Mouse (Mus musculus) embryo, embryonic 11 days (tissue): ENCODE results near the gene Ccdc24.

Experiments
- DNase-seq: peaks from one replicate; pipeline ENCODE4 v3.0.0-alpha.2; 2015

Ccdc24 gene

DNA sequence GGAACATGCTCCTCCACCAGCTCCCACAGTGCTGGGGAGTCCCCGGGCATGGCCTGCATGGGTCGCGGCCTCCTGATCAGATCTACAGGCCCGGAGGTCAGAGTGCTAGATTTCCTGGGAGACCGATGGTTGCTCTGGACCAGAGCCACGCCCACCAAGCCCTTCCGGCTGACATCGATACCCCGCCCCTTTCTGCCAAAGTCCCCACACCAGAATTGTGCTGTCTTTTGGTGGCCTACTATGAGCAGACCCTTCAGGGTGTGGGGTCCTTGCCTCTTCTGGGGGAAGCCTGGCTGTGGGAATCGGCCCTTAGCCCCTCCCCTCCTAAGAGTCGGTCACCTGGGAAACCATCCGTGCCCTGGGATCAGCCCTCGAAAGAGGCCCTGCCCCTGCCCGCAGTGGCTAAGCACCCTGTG, at the start of gene Ccdc24:
TSS of gene Ccdc24 (minus strand) at position 87 of the 416 bp plus-strand sequence.
- peak; percentile 70 for DNase-seq

DNA sequence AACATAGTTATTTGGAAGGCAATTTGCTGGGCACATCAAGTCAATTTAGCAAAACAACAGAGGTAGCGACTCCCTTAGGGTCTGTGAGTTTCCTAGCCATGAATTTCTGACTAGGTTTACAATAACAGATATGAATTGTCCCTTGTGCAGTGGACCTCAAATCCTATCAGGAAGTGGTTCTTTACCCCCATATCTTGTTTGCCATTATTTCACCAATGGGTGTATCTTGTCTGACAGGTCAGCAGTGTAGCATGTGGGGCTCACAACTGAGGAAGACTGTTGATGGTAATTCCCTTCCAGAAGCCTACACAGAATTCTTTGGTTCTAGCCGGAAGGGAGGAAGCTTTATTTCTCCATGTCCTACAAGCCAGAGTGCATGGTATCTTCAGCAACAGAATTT, 49.0 kb upstream of the Ccdc24 start:
- DNase-seq, result no peak

DNA sequence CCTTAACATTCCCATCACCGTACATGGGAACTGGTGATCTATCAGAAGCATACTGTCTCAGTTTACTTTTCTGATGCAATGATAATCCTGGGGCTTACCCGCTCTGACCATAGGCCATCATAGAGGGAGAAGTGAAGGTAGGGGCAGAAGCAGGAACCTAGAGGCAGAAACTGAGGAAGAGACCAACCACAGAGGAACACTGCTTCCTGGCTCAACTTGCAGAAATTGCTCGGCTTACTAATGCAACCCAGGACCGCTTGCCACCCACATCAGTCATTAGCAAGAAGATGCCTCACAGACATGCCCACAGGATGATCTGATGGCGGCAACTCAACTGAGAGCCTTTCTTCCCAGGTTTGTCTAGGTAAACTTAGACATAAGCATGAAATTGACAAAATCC, 46.4 kb upstream of the Ccdc24 start:
- no peak for DNase-seq

DNA sequence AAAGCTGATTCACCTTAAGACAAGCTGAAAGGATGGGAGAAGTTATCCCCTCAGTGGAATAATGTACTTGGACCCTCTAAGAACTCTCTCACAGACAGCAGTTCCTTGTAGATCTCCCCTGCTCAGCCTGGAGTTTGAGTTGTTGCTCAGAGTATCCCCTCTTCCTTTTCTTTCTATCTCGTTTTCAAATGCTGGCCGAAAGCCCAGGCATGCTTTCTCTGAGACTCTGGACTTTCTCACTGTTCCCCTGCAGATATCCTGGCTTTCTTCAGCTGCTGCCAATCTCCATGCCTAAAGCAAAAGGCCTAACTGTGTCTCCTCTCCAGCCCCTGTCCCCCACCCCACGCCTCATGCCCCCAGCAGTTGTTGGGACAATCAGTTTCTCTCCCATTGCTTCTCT, 45.9 kb upstream of the Ccdc24 start:
- no peak for DNase-seq

DNA sequence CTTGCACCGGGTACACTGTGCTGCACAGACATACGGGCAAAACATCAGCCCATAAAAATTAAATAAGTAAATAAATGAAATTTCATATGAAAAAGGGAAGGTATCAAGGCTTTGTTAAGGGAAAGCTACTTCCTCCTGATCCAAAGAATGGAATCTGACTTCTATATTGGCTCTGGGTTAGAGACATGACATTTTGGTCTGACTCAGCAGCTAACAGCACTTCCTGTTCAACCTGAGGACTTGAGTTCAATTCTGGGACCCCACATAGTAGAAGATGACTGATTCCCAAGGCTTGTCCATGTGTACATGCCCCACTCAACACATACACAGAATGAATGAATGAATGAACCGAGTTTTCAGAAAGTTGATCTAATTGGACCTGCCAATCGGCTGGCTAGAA, 45.5 kb upstream of the Ccdc24 start:
- DNase-seq, result no peak

DNA sequence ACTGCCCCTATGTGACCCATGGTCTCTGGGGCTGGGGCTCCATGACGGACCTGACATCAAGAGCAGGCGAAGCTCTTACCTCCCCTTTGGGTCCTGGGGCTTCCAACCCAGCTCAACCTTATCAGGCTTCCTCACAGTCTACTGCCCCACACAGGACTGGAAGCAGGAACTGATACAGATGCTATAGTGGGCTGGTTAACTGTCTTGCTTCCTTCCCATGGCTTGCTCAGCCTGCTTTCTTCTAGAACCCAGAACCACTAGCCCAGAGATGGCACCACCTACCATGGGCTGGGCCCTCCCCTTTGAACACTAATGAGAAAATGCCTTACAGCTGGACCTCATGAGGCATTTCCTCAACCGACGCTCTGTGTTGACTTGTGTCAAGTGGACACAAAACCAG, 45.0 kb upstream of the Ccdc24 start:
- DNase-seq, result no peak

DNA sequence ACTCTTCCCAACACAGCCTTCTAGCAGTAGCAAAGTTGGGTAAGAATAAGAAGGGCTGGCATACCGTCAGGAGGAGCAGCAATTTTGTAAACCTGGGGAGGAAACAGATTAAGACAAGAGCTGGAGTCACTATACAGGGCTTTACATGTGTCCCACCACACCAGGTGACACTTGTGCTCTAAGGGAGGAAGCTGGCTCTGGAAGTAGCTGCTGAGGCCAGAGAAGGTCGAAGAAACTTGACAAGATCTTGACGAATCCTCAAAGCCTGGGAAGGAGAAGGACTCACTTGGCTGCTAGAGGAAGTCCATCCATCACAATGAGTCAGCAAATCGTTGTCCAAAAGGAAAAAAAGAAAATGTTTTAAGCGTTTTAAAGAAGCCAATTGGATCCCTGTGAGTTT, 44.0 kb upstream of the Ccdc24 start:
- no peak for DNase-seq

DNA sequence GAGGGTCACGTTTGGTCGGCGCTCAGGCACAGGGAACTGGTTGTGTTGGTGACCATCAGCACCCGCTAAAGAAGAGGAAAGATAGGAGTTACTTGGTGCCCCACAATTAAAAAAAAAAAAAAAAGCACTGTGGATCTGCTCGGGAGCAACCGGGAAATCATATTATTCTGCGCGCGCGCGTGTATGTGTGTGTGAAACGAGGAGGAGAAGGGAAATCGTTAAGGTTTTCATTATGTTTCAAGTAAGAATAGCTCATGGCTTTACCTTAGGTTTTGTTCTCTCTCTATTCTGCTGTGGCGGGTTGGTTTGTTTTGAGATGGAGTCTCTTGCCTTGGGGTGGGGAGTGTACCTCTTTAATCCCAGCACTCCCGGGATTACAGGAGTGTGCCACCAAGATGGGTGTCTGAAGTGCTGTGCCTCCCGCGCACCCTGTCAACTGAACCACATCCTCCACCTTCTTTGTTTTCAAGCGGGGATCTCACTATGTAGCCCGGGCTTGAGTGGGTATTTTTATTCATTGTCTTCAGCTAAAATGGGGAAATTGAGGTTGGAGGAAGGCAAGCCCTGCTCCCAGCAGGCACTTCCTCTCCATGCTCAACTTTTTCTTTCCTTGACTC, 43.2 kb upstream of the Ccdc24 start:
- no peak for DNase-seq

DNA sequence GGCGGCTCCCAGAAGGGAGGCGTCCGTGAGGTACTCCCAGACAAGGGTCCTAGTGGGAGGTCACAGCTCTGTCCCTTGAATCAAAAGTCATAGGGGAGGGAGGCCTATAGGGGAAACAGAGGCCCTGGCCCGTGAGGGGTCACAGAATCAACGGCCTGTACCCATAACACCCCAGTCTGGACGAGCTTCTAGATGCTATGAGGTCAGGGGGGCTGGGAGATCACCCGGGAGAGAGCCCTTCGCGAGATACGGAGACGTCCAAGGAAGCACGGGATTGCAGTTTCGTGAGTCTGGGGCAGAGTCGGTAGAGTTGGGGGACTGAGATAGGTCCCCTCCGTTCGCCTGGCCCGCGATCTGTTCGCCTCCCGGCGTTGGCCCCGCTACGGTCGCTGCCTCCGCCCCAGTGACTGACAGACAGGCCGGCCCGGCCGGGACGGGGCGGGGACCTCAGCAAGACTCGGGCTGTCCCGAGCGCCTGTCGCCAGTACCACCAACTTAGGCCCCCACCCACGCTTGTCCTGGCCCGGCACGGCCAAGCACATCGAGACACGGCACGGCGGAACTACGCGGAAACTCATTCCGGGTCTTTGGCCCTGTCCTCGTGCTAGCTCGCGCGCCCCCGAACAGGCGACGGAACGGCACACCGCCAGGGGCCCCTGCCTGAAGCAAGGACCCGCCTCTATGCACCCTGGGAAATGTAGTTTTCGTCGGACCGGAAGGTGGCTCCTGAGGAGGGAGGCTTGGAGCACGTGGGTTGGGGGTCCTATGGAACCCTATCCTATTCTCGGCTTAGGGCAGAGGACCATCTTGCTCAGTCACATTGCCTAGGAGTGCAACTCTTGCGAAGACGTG, 42.5 kb upstream of the Ccdc24 start, which contains the start of gene Ipo13:
TSS of gene Ipo13 (minus strand) at position 409 of the 852 bp plus-strand sequence.
- peak; percentile 96 for DNase-seq

DNA sequence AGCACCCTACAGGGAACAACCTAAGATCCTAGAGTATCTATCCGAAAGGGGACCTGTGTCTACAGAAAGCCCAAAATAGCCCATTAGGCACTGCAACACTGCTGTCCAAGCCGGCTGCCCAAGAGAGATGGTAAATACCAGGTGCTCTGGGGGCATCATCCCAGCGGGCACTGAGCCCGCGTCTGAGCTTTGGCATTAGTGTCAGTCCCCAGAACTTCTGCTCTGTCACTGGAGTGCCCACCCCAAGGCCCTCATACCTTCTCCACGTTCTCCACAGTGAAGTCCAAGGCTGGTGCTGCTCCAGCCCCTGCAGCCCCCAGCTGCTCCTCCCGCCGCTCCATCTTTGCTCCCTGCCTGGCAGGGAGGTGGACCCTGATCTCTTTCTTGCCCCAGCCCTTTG, 41.7 kb upstream of the Ccdc24 start:
- DNase-seq, result no peak

DNA sequence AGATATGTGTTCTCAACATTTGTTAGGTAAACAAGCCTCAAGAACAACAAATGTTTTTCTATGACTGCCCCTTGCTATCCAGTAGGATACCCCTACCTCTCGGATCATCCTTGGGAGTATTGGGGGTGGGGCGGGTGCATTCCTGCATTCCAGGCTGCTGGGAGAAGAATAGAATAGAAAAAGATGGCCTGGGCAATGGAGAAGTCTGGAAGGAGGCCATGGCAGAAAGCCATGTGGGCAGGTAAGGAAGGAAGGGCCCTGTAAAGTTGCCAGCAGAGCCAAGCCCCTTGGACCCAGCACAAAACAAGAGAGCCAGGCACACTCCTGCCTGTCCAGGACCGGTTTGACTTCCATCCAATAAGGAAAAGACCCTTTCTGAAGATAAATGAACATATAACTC, 41.1 kb upstream of the Ccdc24 start:
- DNase-seq, result no peak

DNA sequence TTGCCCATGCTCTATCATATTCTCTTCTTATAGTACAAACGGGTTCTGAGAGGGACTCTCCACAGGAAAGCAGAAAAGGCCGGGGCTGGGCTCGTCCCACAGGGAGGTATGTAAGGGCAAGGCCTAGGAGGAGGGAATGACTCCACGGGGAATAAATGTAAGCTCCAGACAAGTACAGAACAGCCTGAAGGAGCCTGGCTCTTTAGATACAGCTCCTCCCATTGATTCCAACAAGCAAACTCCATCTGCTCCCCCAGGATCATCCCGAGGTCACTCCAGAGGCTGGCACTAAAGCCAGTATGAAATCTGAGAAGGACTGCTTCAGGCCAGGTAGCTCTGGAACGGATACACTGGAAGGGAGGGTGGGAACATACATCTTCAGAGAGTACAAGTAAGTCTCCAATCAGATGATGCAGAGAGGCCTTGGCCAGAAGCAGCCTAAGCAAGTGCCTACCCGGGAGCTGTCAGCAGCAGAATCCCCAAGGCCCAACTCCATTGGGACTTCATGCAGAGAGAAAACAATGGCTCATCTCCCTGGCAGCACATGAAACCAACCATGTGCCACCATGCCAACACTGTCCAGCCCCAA, 40.4 kb upstream of the Ccdc24 start:
- DNase-seq, result no peak

DNA sequence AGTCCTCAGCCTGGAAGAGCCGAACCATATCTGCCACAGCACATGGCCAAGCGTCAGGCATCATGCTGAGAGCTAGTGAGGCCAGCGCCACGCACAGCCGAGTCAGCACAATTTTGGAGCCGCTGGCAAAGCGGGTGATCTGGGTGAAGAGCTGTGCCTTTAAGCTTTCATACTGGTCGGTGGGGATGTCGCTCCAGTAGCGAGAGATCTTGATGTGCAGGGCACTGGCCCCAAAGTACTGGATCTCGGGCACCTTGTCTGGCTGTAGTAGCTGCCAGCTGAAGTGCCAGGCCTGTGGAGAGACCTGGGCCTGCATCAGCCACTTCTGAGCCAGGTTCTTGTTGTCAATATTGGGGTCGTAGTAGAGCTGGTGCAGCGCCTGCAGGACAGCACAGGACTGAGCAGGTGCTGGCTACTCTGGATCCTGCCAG, 39.8 kb upstream of the Ccdc24 start:
- no peak for DNase-seq

DNA sequence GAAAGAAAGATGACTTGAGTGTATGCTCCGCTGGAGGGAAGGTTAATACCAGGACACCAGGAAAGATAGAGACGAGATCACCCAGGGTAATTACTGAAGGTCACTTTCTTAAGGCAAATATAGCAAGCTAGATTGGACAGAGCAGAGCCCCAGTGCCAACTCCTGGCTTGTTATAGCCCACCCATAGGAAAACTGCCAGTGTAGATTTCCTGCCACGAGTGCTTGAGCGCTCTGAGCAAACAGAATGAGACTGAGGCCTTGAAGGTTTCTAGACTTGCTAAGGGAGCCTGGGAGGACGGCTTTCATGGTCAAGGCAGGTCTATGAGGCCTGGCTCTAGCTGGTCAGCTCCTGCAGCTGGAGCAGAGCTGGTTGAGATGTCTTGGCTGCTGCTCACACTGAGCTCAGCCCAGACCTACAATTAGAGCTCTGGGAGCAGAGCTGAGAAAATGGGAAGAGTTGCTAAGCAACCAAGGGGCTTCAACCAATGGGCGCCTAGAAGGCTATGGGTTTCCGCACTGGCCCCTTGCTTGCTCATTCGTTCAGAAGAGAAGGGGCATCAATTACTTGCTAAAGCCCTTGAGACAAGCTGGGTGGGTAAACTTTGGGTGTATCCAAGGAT, 36.6 kb upstream of the Ccdc24 start:
- peak; percentile 45 for DNase-seq

DNA sequence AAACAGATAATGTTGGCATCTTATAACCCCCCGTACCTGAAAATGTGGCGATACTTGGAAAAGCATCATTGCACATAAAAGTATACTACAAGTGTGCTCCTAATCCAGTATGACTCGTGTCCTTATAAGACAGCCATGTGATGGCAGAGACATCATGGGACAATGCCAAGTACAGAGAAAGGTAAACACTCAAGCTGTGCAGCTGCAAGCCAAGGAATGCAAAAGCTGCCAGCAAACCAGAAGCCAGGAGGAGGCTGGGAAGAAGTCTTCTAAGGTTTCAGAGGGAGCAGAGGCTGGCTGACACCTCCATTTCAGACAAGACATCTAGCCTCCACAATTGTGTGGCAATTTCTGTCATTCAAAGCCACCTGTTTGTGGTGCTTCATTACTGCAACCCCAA, 33.8 kb upstream of the Ccdc24 start:
- no peak for DNase-seq

DNA sequence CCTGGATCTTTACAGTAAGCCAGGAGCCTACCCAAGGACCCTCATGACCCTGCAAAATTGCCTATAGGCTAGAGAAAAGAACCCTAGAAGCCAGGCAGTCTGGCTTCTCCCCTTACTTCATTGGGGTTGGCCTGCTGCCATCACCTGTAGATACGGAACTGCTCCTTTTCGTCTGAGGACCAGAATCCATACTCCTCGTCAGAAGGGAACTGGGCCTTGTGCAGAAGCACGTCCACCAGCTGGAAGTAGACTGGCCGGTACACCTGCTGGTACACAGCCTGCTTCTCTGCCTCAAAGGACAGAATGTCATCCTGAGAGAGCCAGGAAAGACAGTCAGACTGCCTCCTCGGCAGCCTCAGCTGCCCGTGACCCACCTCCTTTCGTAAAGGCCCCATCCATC, 32.4 kb upstream of the Ccdc24 start:
- no peak for DNase-seq

DNA sequence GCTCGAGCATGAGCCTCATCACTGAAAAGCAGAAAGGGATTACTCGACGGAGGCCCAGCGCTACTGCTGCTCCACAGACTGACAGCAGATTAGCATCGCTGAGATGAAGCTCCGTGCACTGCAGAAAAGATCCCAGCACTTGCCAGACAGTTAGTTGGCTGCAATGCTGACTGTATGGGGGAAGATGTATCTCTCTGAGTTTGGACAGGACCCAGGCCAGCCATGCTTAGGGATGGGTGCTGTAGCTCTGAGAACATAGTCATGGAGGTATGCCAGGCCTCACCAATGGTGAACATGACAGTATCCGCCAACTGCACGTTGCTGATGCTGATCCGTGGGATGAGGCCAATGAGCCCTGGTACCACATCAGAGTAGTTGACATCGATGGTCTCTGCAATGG, 31.7 kb upstream of the Ccdc24 start:
- DNase-seq, result no peak

DNA sequence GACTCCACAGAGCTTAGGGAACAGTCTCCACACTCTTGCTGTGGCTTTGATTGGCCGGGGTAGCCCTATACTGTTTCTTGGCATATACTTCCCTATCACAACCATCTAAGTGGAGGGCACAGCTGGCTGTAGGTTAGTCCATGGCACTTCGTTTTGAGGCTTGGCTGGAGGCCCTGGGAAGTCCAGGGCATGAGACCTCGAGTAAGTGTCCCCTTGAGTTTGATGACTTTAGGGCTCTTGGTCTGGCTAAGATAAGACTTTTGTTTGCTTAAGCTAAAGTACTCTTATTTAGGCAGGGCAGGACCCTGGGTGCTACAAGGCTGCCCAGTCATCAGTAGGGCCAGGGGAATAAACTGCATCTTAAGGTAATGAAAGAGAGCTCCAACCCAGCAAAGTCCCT, 25.8 kb upstream of the Ccdc24 start:
- DNase-seq, result no peak

DNA sequence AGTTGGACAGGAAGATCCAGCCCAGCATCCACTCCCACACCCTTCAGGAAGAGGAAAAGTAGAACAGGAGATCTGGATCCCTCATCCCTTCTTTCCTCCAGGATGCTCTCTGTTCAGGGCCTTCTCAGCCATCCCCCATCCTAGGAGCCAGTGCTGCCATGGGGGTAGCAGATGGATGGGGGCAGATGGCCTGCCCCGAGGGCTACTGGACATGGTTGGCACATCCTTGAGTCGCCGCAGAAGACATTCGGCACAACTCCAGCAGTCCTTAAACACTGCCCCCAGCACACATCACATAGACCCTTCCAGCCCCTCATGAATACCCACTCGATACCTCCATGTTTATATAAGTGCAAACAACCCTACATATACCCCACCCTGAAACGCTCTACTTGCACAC, 23.7 kb upstream of the Ccdc24 start:
- DNase-seq, result no peak

DNA sequence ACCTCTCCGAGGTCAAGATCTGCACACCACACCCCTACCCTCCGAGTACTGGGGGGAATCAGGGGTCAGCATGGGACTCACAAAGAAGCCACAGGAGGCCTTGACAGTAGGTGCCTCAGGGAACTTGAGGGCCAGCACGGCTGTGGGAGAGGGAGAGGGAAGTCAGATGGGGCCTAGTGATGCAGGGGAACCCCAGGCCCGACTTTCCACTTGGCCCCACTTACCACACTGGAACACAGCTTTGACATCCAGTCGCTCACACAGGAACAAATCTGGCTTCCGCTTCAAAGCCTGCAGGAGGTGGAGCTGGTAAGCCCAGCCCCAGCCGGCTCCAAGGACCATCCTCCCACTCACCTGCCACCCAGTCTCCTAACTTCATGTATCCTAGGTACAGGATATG, 23.0 kb upstream of the Ccdc24 start:
- no peak for DNase-seq

DNA sequence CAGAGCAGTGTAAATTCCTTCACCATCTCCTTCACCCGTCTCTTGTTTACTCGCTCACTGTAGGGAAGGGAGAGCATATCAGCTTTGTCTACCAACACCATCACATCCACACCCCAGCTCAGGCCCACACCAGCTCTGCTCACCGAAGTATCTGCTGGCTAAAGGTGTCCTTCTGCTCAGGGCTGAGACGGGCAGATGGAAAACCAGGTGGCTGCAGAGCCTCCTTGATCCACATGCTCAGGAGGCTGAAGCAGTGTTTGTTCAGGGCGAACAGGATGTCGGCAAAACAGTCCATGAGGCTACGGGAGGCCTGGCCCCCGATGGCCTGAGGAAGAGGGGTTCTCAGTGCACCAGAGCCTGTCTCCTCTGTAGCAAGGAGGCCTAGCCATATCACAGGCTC, 22.2 kb upstream of the Ccdc24 start:
- no peak for DNase-seq

DNA sequence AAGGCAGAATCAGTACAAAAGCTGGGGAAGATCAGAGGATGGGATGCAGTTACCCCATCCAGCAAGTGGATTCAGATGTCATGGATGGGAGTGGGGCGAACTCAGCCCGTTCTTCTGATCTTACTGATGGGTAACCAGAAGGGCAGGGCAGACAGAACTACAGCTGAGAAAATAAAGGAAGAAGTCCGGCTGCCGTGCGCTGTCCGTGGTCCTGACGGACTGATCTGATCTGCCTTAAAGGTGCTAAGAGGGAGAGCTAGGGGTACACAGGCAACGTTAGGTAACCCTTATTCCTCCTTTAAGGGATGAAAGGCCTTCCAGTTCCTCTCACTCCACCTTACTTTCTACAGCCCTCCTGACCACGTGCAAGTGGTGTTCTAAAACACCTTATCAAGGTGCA, 21.0 kb upstream of the Ccdc24 start:
- DNase-seq, result peak; percentile 72

DNA sequence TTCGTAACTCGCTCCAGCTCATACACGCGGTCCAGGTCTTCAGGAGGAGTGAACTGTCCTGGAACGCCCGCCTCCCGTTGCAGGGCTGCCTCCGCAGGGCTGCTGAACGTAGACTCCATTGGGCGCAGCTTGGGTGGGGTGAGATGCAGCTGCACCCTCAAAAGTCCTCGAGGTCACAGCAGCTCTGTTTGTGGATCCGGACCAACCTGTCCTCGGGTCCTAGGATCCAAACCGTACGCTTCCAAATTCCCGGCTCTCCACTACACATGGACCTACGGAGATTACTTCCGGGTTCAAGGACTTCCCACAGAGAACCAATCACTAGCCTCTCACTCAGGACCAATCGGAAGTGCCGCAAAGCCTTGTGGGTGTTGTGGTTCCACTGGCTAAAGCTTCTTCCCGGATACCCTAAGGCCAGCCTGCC, 19.4 kb upstream of the Ccdc24 start, which contains the start of gene Dph2:
TSS of gene Dph2 (minus strand) at position 295 of the 424 bp plus-strand sequence.
- DNase-seq, result peak; percentile 94

DNA sequence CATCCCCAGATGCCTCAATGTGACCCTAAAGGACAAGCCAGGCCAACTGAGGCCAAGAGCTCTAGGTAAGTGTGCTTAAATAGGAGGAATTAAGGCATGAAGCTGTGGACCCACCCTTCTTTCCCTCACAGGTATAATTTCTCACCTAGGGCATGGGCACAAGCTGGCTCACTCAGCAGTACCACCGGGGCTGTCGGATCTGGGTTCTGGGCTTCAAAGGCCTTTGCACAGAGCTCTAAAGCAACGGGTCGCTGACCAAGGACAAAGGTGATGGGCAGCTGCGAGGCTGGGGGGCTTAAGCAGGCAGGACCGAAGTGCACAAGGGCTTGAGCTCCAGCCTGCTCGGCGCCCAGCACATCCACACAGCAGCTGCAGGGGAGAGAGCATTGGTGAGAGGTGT, 18.4 kb upstream of the Ccdc24 start:
- no peak for DNase-seq
